Comparison of ENCODE assay signal across 27 mouse cellular contexts in the genomic region with DNA sequence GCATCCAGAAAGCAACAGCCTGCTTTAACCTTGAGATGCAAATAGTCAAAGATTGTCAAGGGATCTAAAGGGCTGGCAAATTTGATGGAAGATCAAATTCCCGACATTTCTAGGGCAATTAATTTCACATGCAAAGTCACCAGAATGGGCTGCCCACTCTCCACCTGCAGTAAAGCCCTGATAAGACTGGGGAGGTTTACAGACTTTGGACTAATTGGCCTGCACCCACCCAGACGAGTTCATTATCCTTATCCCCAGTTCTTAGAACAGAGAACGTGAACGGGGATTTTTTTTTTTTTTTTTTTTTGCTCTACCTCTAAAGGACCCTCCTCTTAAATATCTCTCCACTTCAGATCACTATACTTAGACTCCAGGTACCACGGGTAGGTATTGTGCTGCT. TPM values are rescaled to one million over a fixed set of nuclear protein-coding genes. Genes with fewer than 3 reads are reported as not detected.
DNase-seq lines count a peak whose midpoint lies in the region; ATAC-seq and TF ChIP-seq lines count a peak whose summit lies in the region.
"Had no signal": no experiment of that assay in that cellular context is flagged by ENCODE, and none has a peak within 500 bp of the region (broad histone marks: within the 10 kb centered on the region; RNA-seq: fewer than 3 reads in every experiment).

No protein-coding gene starts in this region.

- no peak overlapping the region for H3K4me2 ChIP-seq in stomach, embryonic 16.5 days (ENCODE audit: low read depth, low read length)
- H3K4me2 ChIP-seq in stomach, postnatal 0 days (replicated peaks; ENCODE audit: low read depth), result no peak overlapping the region
- H3K4me2 ChIP-seq in intestine, embryonic 16.5 days (ENCODE audit: low read depth, low read length), result peak overlapping the region; percentile 24; the same call in 1 of the 2 replicates
- H3K4me2 ChIP-seq in liver, embryonic 13.5 days, result peak overlapping the region; percentile 59
- H3K4me2 ChIP-seq in forebrain, postnatal 0 days (ENCODE audit: low read depth), result no peak overlapping the region
- no peak overlapping the region for H3K4me2 ChIP-seq in forebrain, embryonic 15.5 days (replicated peaks)
- H3K4me2 ChIP-seq: forebrain, embryonic 13.5 days; heart, embryonic 11.5 days; hindbrain, embryonic 12.5 days; lung, embryonic 15.5 days; midbrain, embryonic 13.5 days had no signal

- H3K4me3 ChIP-seq in stomach, embryonic 16.5 days (replicated peaks; ENCODE audit: low read length), result no peak overlapping the region
- no peak overlapping the region for H3K4me3 ChIP-seq in stomach, postnatal 0 days (ENCODE audit: low read depth, low read length)
- no peak overlapping the region for H3K4me3 ChIP-seq in intestine, embryonic 16.5 days (ENCODE audit: low read length)
- H3K4me3 ChIP-seq in liver, embryonic 13.5 days (replicated peaks), result no peak overlapping the region; the same call in 1 of the 2 replicates
- no peak overlapping the region for H3K4me3 ChIP-seq in small intestine, adult 2 months (ENCODE audit: low read depth, low read length)
- H3K4me3 ChIP-seq in forebrain, postnatal 0 days (ENCODE audit: low read depth, low read length), result no peak overlapping the region
- no peak overlapping the region for H3K4me3 ChIP-seq in forebrain, embryonic 15.5 days
- H3K4me3 ChIP-seq: forebrain, embryonic 13.5 days; hindbrain, embryonic 12.5 days; lung, embryonic 15.5 days; midbrain, embryonic 13.5 days had no signal

- TF ChIP-seq EP300 in stomach, postnatal 0 days (optimal IDR thresholded peaks at IDR 0.05), result no peak

- TF ChIP-seq CTCF in stomach, postnatal 0 days (IDR thresholded peaks at IDR 0.05; ENCODE audit: low read depth), result no peak
- TF ChIP-seq CTCF in small intestine, adult 2 months (IDR thresholded peaks at IDR 0.05; ENCODE audit: extremely low read depth, insufficient read length, insufficient replicate concordance, low read depth, low read length), result no peak
- TF ChIP-seq CTCF in forebrain, postnatal 0 days (IDR thresholded peaks at IDR 0.05; ENCODE audit: low read depth), result no peak

- WGBS in stomach, embryonic 16.5 days, result 56% methylated on average over 5 of the region's 5 CpGs
- WGBS in stomach, postnatal 0 days, result 57% methylated on average over 5 of the region's 5 CpGs
- WGBS in intestine, embryonic 16.5 days, result 50% methylated on average over 5 of the region's 5 CpGs
- 22% methylated on average over 5 of the region's 5 CpGs for WGBS in liver, embryonic 13.5 days (ENCODE audit: insufficient replicate concordance)
- WGBS in small intestine, adult 2 months, result 16% methylated on average over 5 of the region's 5 CpGs
- 38% methylated on average over 5 of the region's 5 CpGs for WGBS in forebrain, postnatal 0 days
- 45% methylated on average over 5 of the region's 5 CpGs for WGBS in forebrain, embryonic 15.5 days

- no peaks in the 10 kb centered on the region; the same call in 1 of the 2 replicates for H3K4me1 ChIP-seq in stomach, embryonic 16.5 days (ENCODE audit: control insufficient read depth, insufficient read depth, low read length)
- no peaks in the 10 kb centered on the region for H3K4me1 ChIP-seq in stomach, postnatal 0 days (replicated peaks; ENCODE audit: control insufficient read depth, insufficient read depth)
- peaks cover 5% of the 10 kb centered on the region; the same call in 1 of the 2 replicates for H3K4me1 ChIP-seq in intestine, embryonic 16.5 days (ENCODE audit: control insufficient read depth, insufficient read depth, low read length)
- peaks cover 79% of the 10 kb centered on the region for H3K4me1 ChIP-seq in liver, embryonic 13.5 days (replicated peaks)
- peaks cover 24% of the 10 kb centered on the region; the same call in 1 of the 2 replicates for H3K4me1 ChIP-seq in small intestine, adult 2 months (ENCODE audit: control insufficient read depth, insufficient read depth, insufficient read length, low read length)
- H3K4me1 ChIP-seq in forebrain, postnatal 0 days (ENCODE audit: insufficient read depth), result no peaks in the 10 kb centered on the region
- H3K4me1 ChIP-seq in forebrain, embryonic 15.5 days, result no peaks in the 10 kb centered on the region
- H3K4me1 ChIP-seq: forebrain, embryonic 13.5 days; hindbrain, embryonic 12.5 days; lung, embryonic 15.5 days had no signal

- no peak overlapping the region for H3K9ac ChIP-seq in stomach, embryonic 16.5 days (ENCODE audit: low read length)
- no peak overlapping the region for H3K9ac ChIP-seq in stomach, postnatal 0 days (ENCODE audit: low read length)
- H3K9ac ChIP-seq in intestine, embryonic 16.5 days (ENCODE audit: low read depth, low read length), result 0 out of 2 replicates have a peak overlapping the region, but pooled peaks have one; percentile 1
- H3K9ac ChIP-seq in liver, embryonic 13.5 days, result peak overlapping the region; percentile 64; the same call in 1 of the 2 replicates
- no peak overlapping the region for H3K9ac ChIP-seq in forebrain, postnatal 0 days
- H3K9ac ChIP-seq in forebrain, embryonic 15.5 days (replicated peaks), result no peak overlapping the region
- H3K9ac ChIP-seq: forebrain, embryonic 13.5 days; hindbrain, embryonic 12.5 days; lung, embryonic 15.5 days; midbrain, embryonic 13.5 days had no signal

- H3K27ac ChIP-seq in stomach, embryonic 16.5 days (ENCODE audit: low read length), result 0 out of 2 replicates have a peak overlapping the region, but pooled peaks have one; percentile 50
- H3K27ac ChIP-seq in stomach, postnatal 0 days (replicated peaks), result no peak overlapping the region
- peak overlapping the region; percentile 92 for H3K27ac ChIP-seq in intestine, embryonic 16.5 days (ENCODE audit: low read length)
- H3K27ac ChIP-seq in liver, embryonic 13.5 days, result peak overlapping the region; percentile 99
- peak overlapping the region; percentile 90 for H3K27ac ChIP-seq in small intestine, adult 2 months (ENCODE audit: insufficient read depth, low read depth, low read length)
- H3K27ac ChIP-seq in forebrain, postnatal 0 days (ENCODE audit: low read depth, low read length), result no peak overlapping the region
- H3K27ac ChIP-seq in forebrain, embryonic 15.5 days (replicated peaks), result no peak overlapping the region
- H3K27ac ChIP-seq: forebrain, embryonic 13.5 days; hindbrain, embryonic 12.5 days; hindbrain, postnatal 0 days; lung, embryonic 15.5 days; midbrain, embryonic 13.5 days had no signal

- no peak for DNase-seq in stomach, postnatal 0 days (ENCODE audit: low spot score)
- no peak for DNase-seq in liver, embryonic 13.5 days
- no peak for DNase-seq in ovary, postnatal 10 days (ENCODE audit: low spot score)
- DNase-seq in forebrain, postnatal 0 days, result no peak
- DNase-seq: adrenal gland, adult 8-10 months; cerebellum, adult 11 months; cerebellum, adult 9-11 months; gastrocnemius, postnatal 36 days; heart, adult 18-20 months; heart, postnatal 36 days; kidney, adult 18-20 months; kidney, postnatal 4 days; retina, postnatal 1 day; right cerebral cortex, postnatal 14 days; thymus, postnatal 4 days had no signal

- no peaks in the 10 kb centered on the region for H3K9me3 ChIP-seq in stomach, embryonic 16.5 days (replicated peaks; ENCODE audit: control insufficient read depth, low read length)
- no peaks in the 10 kb centered on the region for H3K9me3 ChIP-seq in stomach, postnatal 0 days (ENCODE audit: control insufficient read depth, low read length)
- H3K9me3 ChIP-seq in intestine, embryonic 16.5 days (ENCODE audit: control insufficient read depth, low read length), result no peaks in the 10 kb centered on the region
- no peaks in the 10 kb centered on the region for H3K9me3 ChIP-seq in liver, embryonic 13.5 days (replicated peaks)
- H3K9me3 ChIP-seq in forebrain, postnatal 0 days (ENCODE audit: low read length), result no peaks in the 10 kb centered on the region
- H3K9me3 ChIP-seq in forebrain, embryonic 15.5 days, result no peaks in the 10 kb centered on the region
- H3K9me3 ChIP-seq: forebrain, embryonic 13.5 days; hindbrain, embryonic 12.5 days; lung, embryonic 15.5 days; midbrain, embryonic 13.5 days had no signal

- no peak for TF ChIP-seq POLR2A in small intestine, adult 2 months (IDR thresholded peaks at IDR 0.05; ENCODE audit: low read depth, low read length)

- no peak for ATAC-seq in stomach, embryonic 16.5 days (ENCODE audit: insufficient read depth, low FRiP score)
- ATAC-seq in stomach, postnatal 0 days (ENCODE audit: low FRiP score, low TSS enrichment), result no peak
- ATAC-seq in intestine, embryonic 16.5 days, result peak; percentile 56
- no peak for ATAC-seq in liver, embryonic 13.5 days (ENCODE audit: low read depth)
- no peak for ATAC-seq in forebrain, postnatal 0 days
- no peak for ATAC-seq in forebrain, embryonic 15.5 days (replicated peaks)
- ATAC-seq: activated CD4-positive, CD25-positive, alpha-beta regulatory T cell, adult 4 months; CD4-positive, CD25-positive, alpha-beta regulatory T cell, adult 4 months; forebrain, embryonic 13.5 days; hindbrain, postnatal 0 days; midbrain, embryonic 13.5 days had no signal

- no peaks in the 10 kb centered on the region for H3K27me3 ChIP-seq in stomach, embryonic 16.5 days (ENCODE audit: control insufficient read depth, insufficient read depth, low read length)
- H3K27me3 ChIP-seq in stomach, postnatal 0 days (ENCODE audit: control insufficient read depth, insufficient read depth, low read length), result no peaks in the 10 kb centered on the region
- no peaks in the 10 kb centered on the region for H3K27me3 ChIP-seq in intestine, embryonic 16.5 days (replicated peaks; ENCODE audit: control insufficient read depth, insufficient read depth, low read length)
- H3K27me3 ChIP-seq in liver, embryonic 13.5 days, result no peaks in the 10 kb centered on the region
- no peaks in the 10 kb centered on the region for H3K27me3 ChIP-seq in small intestine, adult 2 months (ENCODE audit: control insufficient read depth, insufficient read depth, low read length)
- no peaks in the 10 kb centered on the region for H3K27me3 ChIP-seq in forebrain, postnatal 0 days (ENCODE audit: insufficient read depth, low read length)
- no peaks in the 10 kb centered on the region for H3K27me3 ChIP-seq in forebrain, embryonic 15.5 days
- H3K27me3 ChIP-seq: forebrain, embryonic 13.5 days; hindbrain, embryonic 12.5 days; lung, embryonic 15.5 days; midbrain, embryonic 13.5 days had no signal

- no peaks in the 10 kb centered on the region for H3K36me3 ChIP-seq in stomach, embryonic 16.5 days (ENCODE audit: control insufficient read depth, insufficient read depth, low read length)
- no peaks in the 10 kb centered on the region for H3K36me3 ChIP-seq in stomach, postnatal 0 days (ENCODE audit: control insufficient read depth, insufficient read depth, low read length)
- no peaks in the 10 kb centered on the region for H3K36me3 ChIP-seq in intestine, embryonic 16.5 days (ENCODE audit: control insufficient read depth, insufficient read depth, low read length)
- H3K36me3 ChIP-seq in liver, embryonic 13.5 days, result no peaks in the 10 kb centered on the region
- no peaks in the 10 kb centered on the region for H3K36me3 ChIP-seq in small intestine, adult 2 months (ENCODE audit: control insufficient read depth, insufficient read depth, low read length)
- no peaks in the 10 kb centered on the region for H3K36me3 ChIP-seq in forebrain, postnatal 0 days (ENCODE audit: insufficient read depth)
- H3K36me3 ChIP-seq in forebrain, embryonic 15.5 days, result no peaks in the 10 kb centered on the region
- H3K36me3 ChIP-seq: hindbrain, embryonic 12.5 days; lung, embryonic 15.5 days; midbrain, embryonic 13.5 days had no signal

RNA-seq across cellular contexts. Expression of a gene that starts 42.4 kb away (rescaled TPM):
- 82.4 and 85.6 TPM in 2 replicates for polyA plus RNA-seq in stomach, embryonic 16.5 days (2015; fragmentation: Nextera tagmentation; extraction: Ambion mirVana)
- 56.5 and 56.8 TPM in 2 replicates for polyA plus RNA-seq in stomach, postnatal 0 days (2015; fragmentation: Nextera tagmentation; extraction: Ambion mirVana)
- 101 and 114 TPM in 2 replicates for polyA plus RNA-seq in intestine, embryonic 16.5 days (2015; fragmentation: Nextera tagmentation; extraction: Ambion mirVana)
- polyA plus RNA-seq in liver, embryonic 13.5 days (2015; fragmentation: Nextera tagmentation; extraction: Ambion mirVana), result 57.4 and 71.8 TPM in 2 replicates
- polyA plus RNA-seq in small intestine, adult 2 months (2012; rRNA removed), result 38.7 and 59.2 TPM in 2 replicates
- total RNA-seq in forebrain, postnatal 0 days (2014; rRNA removed), result 24.7 and 32.8 TPM in 2 replicates
- polyA plus RNA-seq in forebrain, postnatal 0 days (2015; fragmentation: Nextera tagmentation; extraction: Ambion mirVana), result 19.4 and 28.8 TPM in 2 replicates
- 47.4 and 51.1 TPM in 2 replicates for polyA plus RNA-seq in forebrain, embryonic 15.5 days (2015; fragmentation: Nextera tagmentation; extraction: Ambion mirVana)

Comparison
In these comparisons a context has a peak if more than half of its experiments do, and no peak if none do; other contexts are left out.
1. H3K27ac ChIP-seq: peak in stomach, embryonic 16.5 days (single experiment), intestine, embryonic 16.5 days (single experiment), liver, embryonic 13.5 days (single experiment) and small intestine, adult 2 months (single experiment); none in stomach, postnatal 0 days (single experiment), forebrain, postnatal 0 days (single experiment) and forebrain, embryonic 15.5 days (single experiment).
2. H3K4me2 ChIP-seq: peak in intestine, embryonic 16.5 days (single experiment) and liver, embryonic 13.5 days (single experiment); none in stomach, embryonic 16.5 days (single experiment), stomach, postnatal 0 days (single experiment), forebrain, postnatal 0 days (single experiment) and forebrain, embryonic 15.5 days (single experiment).
3. H3K9ac ChIP-seq: peak in intestine, embryonic 16.5 days (single experiment) and liver, embryonic 13.5 days (single experiment); none in stomach, embryonic 16.5 days (single experiment), stomach, postnatal 0 days (single experiment), forebrain, postnatal 0 days (single experiment) and forebrain, embryonic 15.5 days (single experiment).